Mouse (Mus musculus): ENCODE measurements at regions not wholly inside any gene's neighbourhood (a gene's known extent, or its start where the extent isn't known, plus 50 kb on each side); places are given as distances from the start of the nearest gene placed in this dataset.
A peak's percentile ranks its signal among the peaks of the same experiment; 100 is the strongest.

GRCm38 (mm10) chr2:48694509-48694908 is 119.4 kb upstream of the Acvr2a start:
- Histone ChIP-seq H3K27ac (ENCODE audit: low read depth, low read length) (no peak overlapping the region), H3K27me3 (ENCODE audit: control insufficient read depth, insufficient read depth, low read length) (no peaks in the 10 kb centered on the region), H3K4me3 (ENCODE audit: low read depth, low read length) (no peak overlapping the region), H3K9me3 (ENCODE audit: control insufficient read depth, low read length) (no peaks in the 10 kb centered on the region), H3K4me1 (ENCODE audit: control insufficient read depth, insufficient read depth, low read length) (no peaks in the 10 kb centered on the region), H3K36me3 (ENCODE audit: control insufficient read depth, insufficient read depth, low read length) (no peaks in the 10 kb centered on the region), H3K9ac (replicated peaks; ENCODE audit: low read depth, low read length) (no peak overlapping the region), H3K4me2 (ENCODE audit: low read depth, low read length) (no peak overlapping the region)
- 94% methylated on average over 3 of the region's 3 CpGs for WGBS
- no peak for ATAC-seq (ENCODE audit: low read depth)

- Histone ChIP-seq H3K27ac (ENCODE audit: low read depth, low read length) (no peak overlapping the region), H3K9ac (replicated peaks; ENCODE audit: low read depth, low read length) (no peak overlapping the region), H3K36me3 (ENCODE audit: control insufficient read depth, insufficient read depth, low read length) (no peaks in the 10 kb centered on the region), H3K9me3 (ENCODE audit: control insufficient read depth, low read length) (no peaks in the 10 kb centered on the region), H3K27me3 (ENCODE audit: control insufficient read depth, insufficient read depth, low read length) (no peaks in the 10 kb centered on the region), H3K4me2 (ENCODE audit: low read depth, low read length) (no peak overlapping the region), H3K4me3 (ENCODE audit: low read depth, low read length) (no peak overlapping the region), H3K4me1 (ENCODE audit: control insufficient read depth, insufficient read depth, low read length) (no peaks in the 10 kb centered on the region; the same call in 1 of the 2 replicates)
- 57% methylated on average over 2 of the region's 2 CpGs for WGBS
- no peak for ATAC-seq (ENCODE audit: low read depth)
These were observed 113.0 kb upstream of the Acvr2a start for GRCm38 (mm10) chr2:48700886-48701285.

- whole genome bisulfite sequencing = 46% methylated on average over 12 of the region's 12 CpGs
- no peaks in the 10 kb centered on the region for H3K36me3 ChIP-seq (ENCODE audit: control insufficient read depth, insufficient read depth, low read length)
- no peak overlapping the region for H3K9ac ChIP-seq (replicated peaks; ENCODE audit: low read depth, low read length)
- H3K4me2 ChIP-seq (ENCODE audit: low read depth, low read length) = no peak overlapping the region
- no peak overlapping the region for H3K27ac ChIP-seq (ENCODE audit: low read depth, low read length)
- H3K9me3 ChIP-seq (ENCODE audit: control insufficient read depth, low read length) = no peaks in the 10 kb centered on the region
- no peaks in the 10 kb centered on the region; the same call in 1 of the 2 replicates for H3K4me1 ChIP-seq (ENCODE audit: control insufficient read depth, insufficient read depth, low read length)
- no peaks in the 10 kb centered on the region for H3K27me3 ChIP-seq (ENCODE audit: control insufficient read depth, insufficient read depth, low read length)
- ATAC-seq (ENCODE audit: low read depth) = peak; percentile 49; the same call in 1 of the 2 replicates
- H3K4me3 ChIP-seq (ENCODE audit: low read depth, low read length) = no peak overlapping the region
These were observed 108.7 kb upstream of the Acvr2a start for GRCm38 (mm10) chr2:48705103-48705804.

- Histone ChIP-seq H3K4me1 (ENCODE audit: control insufficient read depth, insufficient read depth, low read length) (no peaks in the 10 kb centered on the region; the same call in 1 of the 2 replicates), H3K4me2 (ENCODE audit: low read depth, low read length) (no peak overlapping the region), H3K4me3 (ENCODE audit: low read depth, low read length) (no peak overlapping the region), H3K9me3 (ENCODE audit: control insufficient read depth, low read length) (no peaks in the 10 kb centered on the region), H3K9ac (replicated peaks; ENCODE audit: low read depth, low read length) (no peak overlapping the region), H3K27me3 (ENCODE audit: control insufficient read depth, insufficient read depth, low read length) (no peaks in the 10 kb centered on the region), H3K27ac (ENCODE audit: low read depth, low read length) (no peak overlapping the region), H3K36me3 (ENCODE audit: control insufficient read depth, insufficient read depth, low read length) (no peaks in the 10 kb centered on the region)
- 0 out of 2 replicates have a peak, but pooled peaks have one; percentile 31 for ATAC-seq (ENCODE audit: low read depth)
- WGBS = 38% methylated on average over 3 of the region's 3 CpGs
These were observed 108.1 kb upstream of the Acvr2a start for GRCm38 (mm10) chr2:48705805-48706150.

GRCm38 (mm10) chr2:48706188-48706587 is 107.7 kb upstream of the Acvr2a start:
- Histone ChIP-seq H3K36me3 (ENCODE audit: control insufficient read depth, insufficient read depth, low read length) (no peaks in the 10 kb centered on the region), H3K27ac (ENCODE audit: low read depth, low read length) (no peak overlapping the region), H3K4me1 (ENCODE audit: control insufficient read depth, insufficient read depth, low read length) (no peaks in the 10 kb centered on the region; the same call in 1 of the 2 replicates), H3K4me2 (ENCODE audit: low read depth, low read length) (no peak overlapping the region), H3K4me3 (ENCODE audit: low read depth, low read length) (no peak overlapping the region), H3K9me3 (ENCODE audit: control insufficient read depth, low read length) (no peaks in the 10 kb centered on the region), H3K9ac (replicated peaks; ENCODE audit: low read depth, low read length) (no peak overlapping the region), H3K27me3 (ENCODE audit: control insufficient read depth, insufficient read depth, low read length) (no peaks in the 10 kb centered on the region)
- ATAC-seq (ENCODE audit: low read depth) = peak; percentile 34; the same call in 1 of the 2 replicates
- WGBS = 28% methylated on average over 5 of the region's 5 CpGs

GRCm38 (mm10) chr2:48716206-48716605 is 97.7 kb upstream of the Acvr2a start:
- Histone ChIP-seq H3K4me2 (ENCODE audit: low read depth, low read length) (no peak overlapping the region), H3K27ac (ENCODE audit: low read depth, low read length) (no peak overlapping the region), H3K9me3 (ENCODE audit: control insufficient read depth, low read length) (no peaks in the 10 kb centered on the region), H3K4me3 (ENCODE audit: low read depth, low read length) (no peak overlapping the region), H3K36me3 (ENCODE audit: control insufficient read depth, insufficient read depth, low read length) (no peaks in the 10 kb centered on the region), H3K27me3 (ENCODE audit: control insufficient read depth, insufficient read depth, low read length) (no peaks in the 10 kb centered on the region), H3K9ac (replicated peaks; ENCODE audit: low read depth, low read length) (no peak overlapping the region), H3K4me1 (ENCODE audit: control insufficient read depth, insufficient read depth, low read length) (no peaks in the 10 kb centered on the region)
- 91% methylated on average over 4 of the region's 4 CpGs for WGBS
- ATAC-seq (ENCODE audit: low read depth) = no peak

- no peak for ATAC-seq (ENCODE audit: low read depth)
These were observed 96.1 kb upstream of the Acvr2a start for GRCm38 (mm10) chr2:48717770-48718169.

GRCm38 (mm10) chr2:48718261-48718660 is 95.6 kb upstream of the Acvr2a start:
- 82% methylated on average over 2 of the region's 2 CpGs for WGBS
- Histone ChIP-seq H3K9me3 (ENCODE audit: control insufficient read depth, low read length) (no peaks in the 10 kb centered on the region), H3K36me3 (ENCODE audit: control insufficient read depth, insufficient read depth, low read length) (no peaks in the 10 kb centered on the region), H3K27me3 (ENCODE audit: control insufficient read depth, insufficient read depth, low read length) (no peaks in the 10 kb centered on the region), H3K4me2 (ENCODE audit: low read depth, low read length) (no peak overlapping the region), H3K4me3 (ENCODE audit: low read depth, low read length) (no peak overlapping the region), H3K27ac (ENCODE audit: low read depth, low read length) (no peak overlapping the region), H3K4me1 (ENCODE audit: control insufficient read depth, insufficient read depth, low read length) (no peaks in the 10 kb centered on the region), H3K9ac (replicated peaks; ENCODE audit: low read depth, low read length) (no peak overlapping the region)
- ATAC-seq (ENCODE audit: low read depth) = no peak

More at GRCm38 (mm10) chr2:48717770-48718169, 96.1 kb upstream of the Acvr2a start:
- no peaks in the 10 kb centered on the region for H3K9me3 ChIP-seq (ENCODE audit: control insufficient read depth, low read length)
- 76% methylated on average over 1 of the region's 1 CpGs for WGBS
- H3K9ac ChIP-seq (replicated peaks; ENCODE audit: low read depth, low read length) = no peak overlapping the region
- H3K27me3 ChIP-seq (ENCODE audit: control insufficient read depth, insufficient read depth, low read length) = no peaks in the 10 kb centered on the region
- no peak overlapping the region for H3K4me2 ChIP-seq (ENCODE audit: low read depth, low read length)
- H3K4me1 ChIP-seq (ENCODE audit: control insufficient read depth, insufficient read depth, low read length) = no peaks in the 10 kb centered on the region
- no peak overlapping the region for H3K4me3 ChIP-seq (ENCODE audit: low read depth, low read length)
- H3K36me3 ChIP-seq (ENCODE audit: control insufficient read depth, insufficient read depth, low read length) = no peaks in the 10 kb centered on the region
- no peak overlapping the region for H3K27ac ChIP-seq (ENCODE audit: low read depth, low read length)

GRCm38 (mm10) chr2:48730780-48731179 is 83.1 kb upstream of the Acvr2a start:
- H3K4me1 ChIP-seq (ENCODE audit: control insufficient read depth, insufficient read depth, low read length) = no peaks in the 10 kb centered on the region
- H3K4me2 ChIP-seq (ENCODE audit: low read depth, low read length) = no peak overlapping the region
- no peak overlapping the region for H3K27ac ChIP-seq (ENCODE audit: low read depth, low read length)
- 76% methylated on average over 8 of the region's 8 CpGs for WGBS
- no peak overlapping the region for H3K4me3 ChIP-seq (ENCODE audit: low read depth, low read length)
- H3K27me3 ChIP-seq (ENCODE audit: control insufficient read depth, insufficient read depth, low read length) = no peaks in the 10 kb centered on the region
- H3K9me3 ChIP-seq (ENCODE audit: control insufficient read depth, low read length) = no peaks in the 10 kb centered on the region
- no peak for ATAC-seq (ENCODE audit: low read depth)
- H3K9ac ChIP-seq (replicated peaks; ENCODE audit: low read depth, low read length) = no peak overlapping the region
- no peaks in the 10 kb centered on the region for H3K36me3 ChIP-seq (ENCODE audit: control insufficient read depth, insufficient read depth, low read length)
